Mouse (Mus musculus) adipocyte (in vitro differentiated cells): ENCODE measurements around the gene Med12l.
A peak's percentile ranks its signal among the peaks of the same experiment; 100 is the strongest.

Experiments
- DNase-seq: peaks from one replicate; pipeline ENCODE4 v3.0.0-alpha.2; 2016; ENCODE audit warnings: low spot score

Med12l gene

GRCm38 (mm10) chr3:59316077-59316476 lies 310.5 kb downstream of the Med12l start:
- no peak for DNase-seq

DNA sequence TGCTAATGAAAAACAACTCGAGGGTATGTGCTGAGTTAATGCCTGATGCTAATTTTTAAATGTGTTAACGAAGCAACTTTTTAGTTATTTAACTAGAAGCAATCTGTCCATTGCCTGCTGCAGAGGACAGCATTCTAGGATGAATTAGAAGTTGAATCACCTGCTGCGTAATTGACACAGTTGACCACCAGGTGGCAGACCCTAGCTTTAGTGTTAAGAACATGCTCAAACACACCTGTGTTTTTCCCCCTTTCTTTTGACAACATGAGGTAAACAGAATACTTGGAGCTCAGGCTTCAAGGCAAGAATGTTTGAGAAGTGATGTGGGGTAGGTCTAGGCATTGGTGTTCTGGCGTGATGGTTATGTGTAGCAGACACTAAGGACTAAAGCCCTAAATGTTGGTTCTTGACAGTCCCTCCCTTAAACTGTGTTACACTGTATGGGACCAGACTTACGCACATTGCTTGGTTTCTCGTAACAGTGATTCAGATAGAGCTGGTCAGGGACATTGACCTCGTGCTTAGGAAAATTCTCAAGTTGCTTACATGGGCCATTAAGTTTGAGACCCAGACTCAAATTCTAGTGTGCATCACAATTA lies 315.8 kb downstream of the Med12l start:
- DNase-seq: peak; percentile 75

DNA sequence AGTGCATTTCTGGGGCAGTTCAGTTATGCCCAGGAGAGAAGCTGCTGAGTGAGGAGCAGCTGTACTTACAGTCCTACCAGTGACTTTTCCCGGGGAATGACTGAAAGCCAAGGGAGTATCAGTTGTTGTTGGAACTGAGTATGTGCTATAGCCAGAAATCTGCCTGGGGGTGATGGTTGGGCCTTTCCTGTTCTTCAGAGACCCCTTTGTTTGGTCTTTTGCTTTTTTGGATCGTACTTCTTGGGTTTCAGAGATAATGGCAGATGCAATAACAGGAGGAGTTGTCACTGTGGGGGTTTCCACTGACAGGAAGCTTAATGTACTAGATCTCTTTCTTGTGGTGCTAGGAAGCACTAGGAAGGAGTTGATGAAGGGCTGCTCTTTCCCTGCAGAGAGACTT lies 322.9 kb downstream of the Med12l start:
- DNase-seq: no peak

DNA sequence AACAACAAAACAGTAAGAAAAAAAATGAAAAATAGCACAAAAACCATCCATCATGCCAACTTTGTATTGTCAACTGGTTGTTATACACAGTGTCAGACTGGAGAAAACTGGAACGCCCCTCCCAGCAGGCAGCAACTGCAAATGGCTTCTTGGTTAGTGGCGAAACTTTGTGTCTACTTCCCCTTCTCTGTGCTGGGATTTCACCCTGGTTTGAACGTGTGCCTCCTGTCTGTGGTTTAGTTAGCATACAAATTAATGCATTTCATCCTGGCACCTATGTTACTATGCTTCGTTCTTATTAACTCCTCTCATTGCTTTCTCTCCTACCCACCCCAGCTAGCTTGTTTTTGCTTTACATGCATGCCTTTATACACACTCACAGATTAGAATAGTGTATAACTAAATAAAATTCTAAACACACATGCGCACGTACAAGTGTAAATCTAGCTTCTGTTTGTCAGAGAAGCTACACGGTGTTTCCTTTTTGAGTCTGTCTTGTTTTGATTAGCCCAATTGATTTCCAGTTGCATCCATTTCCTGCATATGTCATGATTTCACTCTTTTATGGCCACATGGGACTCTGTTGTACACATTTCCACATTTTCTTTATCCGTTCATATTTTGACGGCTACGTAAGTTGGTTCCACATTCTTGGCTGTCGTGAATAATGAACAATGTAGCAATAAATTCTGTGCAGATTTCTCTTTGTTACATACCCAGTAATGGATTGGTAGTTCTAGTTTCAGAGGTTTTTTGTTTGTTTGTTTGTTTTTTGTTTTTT lies 336.2 kb downstream of the Med12l start:
- DNase-seq: no peak

- DNase-seq: peak; percentile 72
Measured at GRCm38 (mm10) chr3:59343026-59343425, 337.4 kb downstream of the Med12l start.

GRCm38 (mm10) chr3:59344065-59344905 lies 338.7 kb downstream of the Med12l start, which contains the start of gene Igsf10:
Gene Igsf10, minus strand, starts transcription at chr3:59344394.
- no peak for DNase-seq

DNA sequence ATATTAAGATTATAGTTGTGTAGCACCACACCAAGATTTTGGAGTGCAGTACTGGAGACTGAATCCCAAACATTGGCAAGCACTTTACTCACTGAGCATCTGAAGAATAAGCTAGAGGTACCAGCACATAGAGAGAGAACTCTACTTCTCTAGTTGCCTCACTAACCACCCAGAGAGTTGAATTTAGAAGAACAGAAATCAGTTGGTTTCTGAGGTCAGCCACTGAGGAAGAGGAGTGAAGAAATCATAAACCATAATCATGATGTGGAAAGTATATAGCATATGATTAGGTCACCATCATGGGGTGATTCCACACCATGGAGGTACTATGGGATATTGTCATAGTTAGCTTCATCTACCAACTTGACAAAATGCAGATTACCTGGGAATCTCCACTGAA lies 346.1 kb downstream of the Med12l start:
- DNase-seq: no peak

DNA sequence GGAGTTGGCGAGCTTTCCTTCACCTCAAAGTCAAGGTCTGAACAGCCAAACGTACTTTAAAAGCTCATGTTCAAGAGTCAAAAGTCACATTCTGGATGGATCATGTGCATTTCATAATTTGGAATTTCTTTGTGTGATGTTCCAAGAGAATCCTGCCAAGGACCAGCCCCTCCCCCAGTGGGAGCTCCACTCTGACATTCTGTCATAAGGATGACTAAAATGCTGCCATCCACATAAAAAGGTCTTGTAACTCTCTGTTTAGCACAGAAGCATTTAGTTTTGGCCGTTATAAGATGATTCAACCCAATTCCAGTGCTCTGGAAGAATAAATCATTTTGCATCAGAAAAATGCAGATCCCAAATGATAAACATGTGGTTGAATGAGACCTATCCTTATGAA lies 348.5 kb downstream of the Med12l start:
- DNase-seq: peak; percentile 54

- no peak for DNase-seq
Measured at GRCm38 (mm10) chr3:59360102-59360501, 354.5 kb downstream of the Med12l start.

GRCm38 (mm10) chr3:59361895-59362294 lies 356.3 kb downstream of the Med12l start:
- DNase-seq: no peak
